Mouse (Mus musculus): ENCODE measurements around the gene Cept1.

DNA sequence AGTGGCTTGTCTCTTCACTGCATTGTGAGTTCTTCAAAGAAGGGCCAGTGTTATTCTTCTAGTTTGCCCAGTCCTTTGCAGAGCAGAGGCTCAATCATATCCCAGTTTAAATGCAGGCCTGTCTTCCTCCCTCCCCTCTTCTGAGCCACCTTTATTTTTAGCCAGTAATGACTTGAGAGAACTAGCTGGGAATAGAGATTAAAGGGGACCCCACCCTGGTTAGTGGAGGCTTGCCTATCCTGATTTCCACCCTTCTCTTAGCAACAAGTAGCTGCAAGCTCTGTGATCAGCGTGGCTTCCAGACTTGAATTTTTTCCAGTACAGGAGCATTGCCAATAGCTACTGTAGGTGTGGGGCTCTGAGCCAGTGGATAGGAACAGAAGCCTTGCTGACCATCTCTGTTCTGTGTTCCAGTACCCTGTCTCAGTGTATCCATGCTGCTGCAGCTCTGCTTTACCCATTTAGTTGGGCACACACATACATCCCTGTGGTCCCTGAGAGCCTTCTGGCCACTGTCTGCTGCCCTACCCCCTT, 53.1 kb downstream of the Cept1 start:
- TF ChIP-seq CTCF (IDR thresholded peaks at IDR 0.05; ENCODE audit: low read depth, low read length) = no peak
- no peak for TF ChIP-seq GATA1 (IDR thresholded peaks at IDR 0.05; ENCODE audit: borderline replicate concordance, low read length)

Data from G1E (cell line).